Mouse (Mus musculus) layer of hippocampus, postnatal 14 days (tissue): ENCODE results near the gene Ppp1r27. TPM values are rescaled to one million over a fixed set of nuclear protein-coding genes. Genes with fewer than 3 reads are reported as not detected.
"Not testable (repeated sequence)": the region's sequence is repeated elsewhere in the genome, so short reads cannot be mapped to it uniquely, and the experiment has no call there.

ENCODE experiments used
- DNase-seq, 2 experiments: peaks; one replicate each; pipeline ENCODE4 v3.0.0; 2021 to 2022; ENCODE audit warnings: low spot score in 2 of 2, mixed read lengths in 1 of 2
- total RNA-seq, 2 experiments: library from RNA; stranded (reverse); gene quantifications; 2 replicates each; pipeline ENCODE4 v1.2.3; 2021

Gene Ppp1r27
- total RNA-seq, 2 experiments from 2014 or later = not detected

DNA sequence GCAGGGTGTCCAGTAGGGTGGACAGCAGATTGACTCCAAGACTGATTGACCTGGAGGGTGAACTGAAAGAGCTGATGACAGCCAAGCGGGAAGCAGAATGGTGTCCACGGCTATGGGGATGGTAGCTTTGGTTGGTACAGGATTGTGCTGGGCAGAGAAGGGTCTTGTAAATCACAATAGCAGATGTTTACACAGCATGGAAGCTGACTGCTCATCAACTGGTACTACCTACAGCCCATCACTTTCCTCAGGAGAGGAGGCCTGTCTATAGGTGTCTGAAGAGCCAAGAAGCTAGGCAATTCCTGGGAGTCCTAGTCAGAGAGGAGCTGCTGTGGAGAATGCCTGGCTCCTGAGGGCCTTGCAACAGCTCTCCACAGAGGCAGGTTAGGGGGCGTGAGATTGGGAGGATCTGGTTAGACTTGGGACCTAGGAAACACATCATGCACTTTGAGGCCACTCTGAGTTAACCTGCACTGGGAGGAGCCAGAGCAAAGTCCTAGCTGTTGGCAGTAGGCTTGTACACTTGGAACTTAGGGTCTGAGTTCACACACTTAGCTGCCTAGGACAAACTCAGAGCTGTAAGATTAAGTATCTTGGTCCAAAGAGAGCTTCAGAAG, 25.5 kb upstream of the Ppp1r27 start:
- DNase-seq = no peak

DNA sequence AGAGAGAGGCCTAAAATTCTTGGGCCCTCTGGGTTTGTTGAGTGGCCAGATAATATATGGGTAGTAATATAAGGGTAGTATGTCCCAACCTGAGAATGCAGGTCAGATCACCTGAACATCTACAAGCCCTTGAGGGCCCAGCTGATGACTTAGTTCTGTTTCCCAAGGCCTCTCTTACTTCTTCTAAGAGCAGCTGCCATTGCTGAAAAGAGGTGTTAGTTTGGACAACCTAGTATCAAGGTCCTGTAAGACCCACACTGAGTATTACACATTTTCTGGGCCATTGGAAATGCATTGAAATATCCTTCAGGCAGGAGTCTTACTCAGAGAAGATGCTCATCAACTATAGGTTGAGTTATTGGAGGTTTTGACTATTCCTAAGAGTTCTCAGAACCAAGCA, 25.0 kb upstream of the Ppp1r27 start:
- DNase-seq = no peak

GRCm38 (mm10) chr11:120575046-120575445, 24.1 kb upstream of the Ppp1r27 start:
- no peak for DNase-seq

DNA sequence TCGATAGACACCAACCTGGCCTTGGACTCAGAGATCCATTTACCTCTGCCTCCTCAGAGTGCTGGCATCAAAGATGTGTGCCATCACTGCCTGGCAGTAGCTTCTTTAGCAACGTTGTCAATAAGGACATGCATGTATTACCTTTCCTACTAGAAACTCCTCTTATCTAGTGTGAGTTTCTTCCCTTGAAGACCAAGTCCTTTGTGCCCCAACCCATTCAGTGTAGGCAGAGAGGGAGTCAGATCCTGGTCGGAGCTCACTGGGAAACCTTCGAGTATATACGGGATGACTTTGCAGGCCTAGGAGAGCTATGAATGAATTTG, 23.3 kb upstream of the Ppp1r27 start:
- DNase-seq = no peak

GRCm38 (mm10) chr11:120573585-120574277, 22.8 kb upstream of the Ppp1r27 start:
- DNase-seq = no peak

- DNase-seq = peak; percentile 100
These were observed 22.0 kb upstream of the Ppp1r27 start, which contains the start of gene P4hb for GRCm38 (mm10) chr11:120572752-120573584. TSS of gene P4hb (minus strand) at chr11:120573253.

DNA sequence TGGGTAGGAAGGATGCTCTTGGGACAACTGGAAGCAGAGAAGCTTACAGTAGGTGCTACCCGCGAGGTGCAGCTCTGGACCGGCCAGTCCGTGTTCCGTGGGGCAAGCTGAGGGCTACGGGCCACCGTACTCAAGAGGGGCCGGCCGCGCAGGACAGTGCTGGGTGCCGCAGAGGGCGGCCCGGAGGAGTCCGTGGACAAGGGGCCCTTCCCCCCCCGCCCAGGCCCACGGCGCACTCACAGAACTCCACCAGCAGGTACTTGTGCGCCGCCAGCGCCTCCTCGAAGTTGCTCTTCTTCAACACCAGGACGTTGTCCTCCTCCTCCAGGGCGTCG, 21.5 kb upstream of the Ppp1r27 start:
- DNase-seq = no peak

- no peak for DNase-seq
These were observed 21.0 kb upstream of the Ppp1r27 start for GRCm38 (mm10) chr11:120571754-120572416.

DNA sequence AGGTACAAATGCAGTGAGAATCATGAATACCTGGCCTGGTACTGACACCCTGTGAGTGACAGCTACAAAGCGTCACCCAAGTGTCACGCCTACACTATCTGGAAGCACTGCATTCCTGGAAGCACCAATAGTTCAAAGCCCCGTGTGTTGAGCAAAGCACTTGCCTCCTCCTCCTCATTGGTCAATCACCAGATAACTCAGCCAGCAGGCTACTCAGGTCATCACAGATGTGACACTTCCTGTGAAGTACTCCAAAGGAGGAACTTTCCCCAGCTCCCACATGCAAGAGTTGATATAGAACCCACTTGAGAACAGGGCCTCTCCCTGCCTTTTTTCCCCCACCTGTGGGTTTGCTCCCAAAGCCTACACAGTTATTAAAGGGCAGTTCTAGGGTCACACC, 20.2 kb upstream of the Ppp1r27 start:
- no peak for DNase-seq

- DNase-seq = no peak
These were observed 17.4 kb upstream of the Ppp1r27 start for GRCm38 (mm10) chr11:120568324-120568723.

GRCm38 (mm10) chr11:120565114-120565513, 14.2 kb upstream of the Ppp1r27 start:
- no peak for DNase-seq

GRCm38 (mm10) chr11:120562949-120563348, 12.0 kb upstream of the Ppp1r27 start:
- no peak for DNase-seq

DNA sequence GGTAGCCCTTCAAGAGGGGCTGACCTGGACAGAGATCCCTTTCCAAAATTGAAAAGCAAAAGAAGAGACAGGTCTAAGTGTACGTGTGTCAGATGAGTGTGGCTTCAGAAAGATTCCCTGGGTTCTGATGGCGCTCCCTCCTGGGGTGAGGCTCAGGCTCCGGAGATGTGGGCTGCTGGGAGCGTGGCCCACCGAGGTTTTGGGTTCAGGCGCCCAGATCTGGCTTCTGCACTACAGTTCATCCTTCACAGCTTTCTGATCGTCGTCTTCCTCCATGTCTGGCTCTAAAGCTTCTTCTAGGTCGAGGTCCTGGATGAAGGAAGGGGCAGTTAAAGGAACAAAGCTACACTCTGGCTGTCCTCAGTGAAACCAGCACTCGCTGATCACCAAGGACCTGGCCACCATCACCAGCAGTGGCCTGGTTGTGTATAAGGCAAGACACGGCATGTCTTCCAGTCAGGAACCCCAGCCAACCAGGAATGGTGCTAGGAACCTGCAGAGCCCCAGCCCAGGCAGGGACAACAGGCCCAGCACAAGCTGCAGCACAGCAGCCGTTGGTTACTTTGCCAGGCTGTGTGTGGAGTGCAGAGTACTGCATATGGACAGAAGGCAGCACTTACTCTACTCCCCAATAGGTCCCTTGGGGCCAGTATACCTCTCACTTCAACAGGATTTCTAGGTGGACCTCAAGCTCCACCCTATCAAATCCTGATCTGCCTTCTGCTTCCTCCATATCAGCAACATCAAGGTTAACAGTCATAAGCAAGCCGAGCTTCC, 10.2 kb upstream of the Ppp1r27 start:
- no peak for DNase-seq

- not testable (repeated sequence) for DNase-seq
These were observed 7.9 kb upstream of the Ppp1r27 start for GRCm38 (mm10) chr11:120558843-120559242.

DNA sequence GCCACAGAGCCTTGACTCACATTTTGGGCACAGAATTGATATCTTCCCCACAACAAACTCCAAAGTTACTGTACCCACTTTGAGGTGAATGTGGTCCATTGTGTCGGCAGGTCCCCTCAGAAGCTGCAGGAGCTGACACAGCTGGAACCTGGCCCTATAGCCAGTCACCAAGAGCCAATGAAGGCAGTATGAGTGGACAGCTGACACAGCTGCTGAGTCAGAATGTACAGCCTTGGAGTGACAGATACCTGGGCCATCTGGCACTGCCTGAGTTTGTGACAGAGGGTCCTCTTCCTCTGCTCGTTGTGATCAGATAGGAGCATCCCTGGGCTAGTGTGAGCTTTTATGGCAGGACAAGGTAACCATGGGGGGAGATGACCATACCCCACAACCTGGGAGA, 4.3 kb upstream of the Ppp1r27 start:
- no peak for DNase-seq

- no peak for DNase-seq
These were observed 3.9 kb upstream of the Ppp1r27 start for GRCm38 (mm10) chr11:120554834-120555233.

GRCm38 (mm10) chr11:120552736-120553135, 1.8 kb upstream of the Ppp1r27 start:
- no peak for DNase-seq

- DNase-seq = no peak
These were observed 734 bp downstream of the Ppp1r27 start for GRCm38 (mm10) chr11:120549986-120550809.

- DNase-seq = peak; percentile 87 to 95
These were observed 1.6 kb downstream of the Ppp1r27 start, which contains the start of gene Mcrip1 for GRCm38 (mm10) chr11:120549168-120549945. TSS of gene Mcrip1 (minus strand) at chr11:120549727.
